Mouse (Mus musculus): Measurements from ENCODE around the gene Coa4. TPM values are rescaled to one million over a fixed set of nuclear protein-coding genes. Genes with fewer than 3 reads are reported as not detected.
A peak's percentile ranks its signal among the peaks of the same experiment; 100 is the strongest.
"Not testable (repeated sequence)": the region's sequence is repeated elsewhere in the genome, so short reads cannot be mapped to it uniquely, and the experiment has no call there.

The Coa4 gene
- polyA plus RNA-seq, 1 experiment = 14.6 TPM

DNA sequence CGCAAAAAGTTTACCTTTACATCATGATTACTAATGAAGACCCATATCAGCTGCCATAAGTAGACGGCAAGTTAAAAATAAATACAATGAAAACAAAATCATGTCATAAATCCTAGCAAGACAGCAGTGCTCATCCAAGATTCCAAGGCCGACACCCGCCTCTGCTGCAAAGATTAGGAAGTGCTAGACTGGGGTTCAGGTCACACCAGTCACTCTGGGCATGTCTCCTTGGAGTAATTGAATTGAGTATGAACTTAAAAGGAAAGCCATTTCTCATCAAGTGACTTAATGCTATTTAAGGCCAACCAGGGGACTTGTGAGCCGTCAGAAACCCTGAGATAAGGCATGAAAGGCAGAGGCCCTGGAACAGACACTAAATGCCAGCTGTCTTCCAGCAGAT lies 20.4 kb downstream of the Coa4 start:
- no peak overlapping the region for H3K9ac ChIP-seq (ENCODE audit: low read depth, poor library complexity, severe bottlenecking)
- H3K9me3 ChIP-seq (replicated peaks; ENCODE audit: control insufficient read depth, insufficient read depth, low read length, poor library complexity, severe bottlenecking) = no peaks in the 10 kb centered on the region
- H3K27ac ChIP-seq (ENCODE audit: insufficient read depth, low read length) = no peak overlapping the region
- no peaks in the 10 kb centered on the region for H3K4me1 ChIP-seq (ENCODE audit: control insufficient read depth, insufficient read depth, low read length)
- H3K36me3 ChIP-seq (ENCODE audit: control insufficient read depth, insufficient read depth, low read length, poor library complexity, severe bottlenecking) = no peaks in the 10 kb centered on the region
- H3K4me3 ChIP-seq (ENCODE audit: low read depth, low read length) = no peak overlapping the region
- H3K27me3 ChIP-seq (ENCODE audit: control insufficient read depth, insufficient read depth, low read length, poor library complexity, severe bottlenecking) = no peaks in the 10 kb centered on the region
- no peak for TF ChIP-seq POLR2A (IDR thresholded peaks at IDR 0.05; ENCODE audit: insufficient read depth, low read length)
- no peak for TF ChIP-seq EP300 (IDR thresholded peaks at IDR 0.05; ENCODE audit: insufficient read depth, low read depth, low read length)
- TF ChIP-seq CTCF (IDR thresholded peaks at IDR 0.05; ENCODE audit: low read depth, low read length) = no peak

DNA sequence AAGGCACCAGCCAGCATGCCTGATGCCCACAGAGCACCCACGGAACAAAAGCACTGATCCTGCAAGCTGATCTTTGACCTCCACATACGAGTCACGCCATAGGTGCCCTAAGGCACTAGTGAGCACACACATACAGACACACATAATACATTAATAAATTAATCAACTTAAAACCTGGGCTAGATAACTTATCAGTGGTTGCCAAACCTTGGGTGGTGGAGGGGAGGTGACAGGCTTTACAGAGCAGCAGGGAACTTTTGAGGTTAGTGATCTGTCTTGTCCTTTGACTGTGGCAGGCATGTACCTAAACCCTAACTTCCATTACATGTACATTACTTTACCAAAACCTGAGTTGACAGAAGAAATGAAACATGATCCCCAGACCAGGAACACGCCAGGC lies 22.5 kb downstream of the Coa4 start:
- Histone ChIP-seq H3K9me3 (replicated peaks; ENCODE audit: control insufficient read depth, insufficient read depth, low read length, poor library complexity, severe bottlenecking) (no peaks in the 10 kb centered on the region), H3K4me1 (ENCODE audit: control insufficient read depth, insufficient read depth, low read length) (no peaks in the 10 kb centered on the region), H3K27me3 (ENCODE audit: control insufficient read depth, insufficient read depth, low read length, poor library complexity, severe bottlenecking) (no peaks in the 10 kb centered on the region), H3K4me3 (ENCODE audit: low read depth, low read length) (no peak overlapping the region), H3K27ac (ENCODE audit: insufficient read depth, low read length) (no peak overlapping the region), H3K9ac (ENCODE audit: low read depth, poor library complexity, severe bottlenecking) (no peak overlapping the region), H3K36me3 (ENCODE audit: control insufficient read depth, insufficient read depth, low read length, poor library complexity, severe bottlenecking) (no peaks in the 10 kb centered on the region)
- TF ChIP-seq CTCF (IDR thresholded peaks at IDR 0.05; ENCODE audit: low read depth, low read length) (no peak), POLR2A (IDR thresholded peaks at IDR 0.05; ENCODE audit: insufficient read depth, low read length) (no peak), EP300 (IDR thresholded peaks at IDR 0.05; ENCODE audit: insufficient read depth, low read depth, low read length) (no peak)

DNA sequence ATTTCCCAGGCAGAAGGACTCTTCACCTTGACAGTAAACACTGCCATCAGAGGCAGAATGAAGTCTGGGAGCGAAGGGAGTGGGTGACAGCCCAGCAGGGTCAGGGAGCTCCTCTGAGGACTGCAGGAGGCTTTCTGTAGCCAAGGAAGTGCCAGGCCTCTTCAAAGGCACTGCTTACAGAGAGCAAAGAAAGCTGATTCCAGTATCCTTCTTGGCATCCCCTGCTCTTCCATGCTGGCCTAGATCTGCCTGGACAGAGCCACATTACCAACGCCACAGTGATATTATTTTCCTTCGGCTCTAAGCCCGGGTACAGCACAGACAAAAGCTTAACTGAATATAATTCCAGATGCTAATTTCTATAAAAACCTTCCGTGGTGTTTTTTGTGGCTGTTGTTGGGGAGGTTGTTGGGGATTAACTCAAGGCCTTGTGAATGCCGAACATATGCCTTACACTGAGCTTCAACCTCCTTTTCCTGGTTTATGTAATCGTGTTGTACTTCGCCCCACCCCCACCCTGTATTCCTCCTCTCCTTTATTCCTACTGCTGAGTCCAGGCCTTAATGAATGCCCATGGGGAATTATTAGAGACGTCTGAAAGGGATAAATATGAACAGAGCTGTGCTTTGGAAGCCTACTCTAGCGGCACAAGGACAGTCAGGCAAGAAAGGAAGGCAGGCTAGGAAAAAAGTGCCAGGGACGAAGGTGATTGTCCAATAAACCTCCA lies 25.2 kb downstream of the Coa4 start:
- TF ChIP-seq POLR2A (IDR thresholded peaks at IDR 0.05; ENCODE audit: insufficient read depth, low read length) = no peak
- no peak for TF ChIP-seq EP300 (IDR thresholded peaks at IDR 0.05; ENCODE audit: insufficient read depth, low read depth, low read length)
- TF ChIP-seq CTCF (IDR thresholded peaks at IDR 0.05; ENCODE audit: low read depth, low read length) = no peak
- H3K9ac ChIP-seq (ENCODE audit: low read depth, poor library complexity, severe bottlenecking) = no peak overlapping the region
- no peak overlapping the region for H3K27ac ChIP-seq (ENCODE audit: insufficient read depth, low read length)
- H3K4me3 ChIP-seq (ENCODE audit: low read depth, low read length) = no peak overlapping the region
- no peaks in the 10 kb centered on the region for H3K36me3 ChIP-seq (ENCODE audit: control insufficient read depth, insufficient read depth, low read length, poor library complexity, severe bottlenecking)
- no peaks in the 10 kb centered on the region for H3K4me1 ChIP-seq (ENCODE audit: control insufficient read depth, insufficient read depth, low read length)
- H3K27me3 ChIP-seq (ENCODE audit: control insufficient read depth, insufficient read depth, low read length, poor library complexity, severe bottlenecking) = no peaks in the 10 kb centered on the region
- H3K9me3 ChIP-seq (replicated peaks; ENCODE audit: control insufficient read depth, insufficient read depth, low read length, poor library complexity, severe bottlenecking) = no peaks in the 10 kb centered on the region

DNA sequence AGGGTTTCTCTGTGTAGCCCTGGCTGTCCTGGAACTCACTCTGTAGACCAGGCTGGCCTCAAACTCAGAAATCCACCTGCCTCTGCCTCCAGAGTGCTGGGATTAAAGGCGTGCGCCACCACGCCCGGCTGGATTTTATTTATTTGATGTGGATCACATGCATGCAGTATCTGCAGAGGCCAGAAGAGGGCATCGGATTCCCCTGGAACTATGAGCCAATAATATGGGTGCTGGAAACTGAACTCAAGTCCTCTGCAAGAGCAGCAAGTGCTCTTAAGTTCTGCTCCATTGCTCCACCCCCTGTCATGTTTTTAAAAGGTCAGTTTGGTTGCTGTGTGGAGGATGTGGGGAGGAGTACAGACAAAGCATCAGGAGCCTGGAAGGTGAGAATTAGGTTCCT lies 30.4 kb downstream of the Coa4 start:
- H3K27me3 ChIP-seq (ENCODE audit: control insufficient read depth, insufficient read depth, low read length, poor library complexity, severe bottlenecking); H3K9me3 ChIP-seq (replicated peaks; ENCODE audit: control insufficient read depth, insufficient read depth, low read length, poor library complexity, severe bottlenecking); H3K4me3 ChIP-seq (ENCODE audit: low read depth, low read length); H3K36me3 ChIP-seq (ENCODE audit: control insufficient read depth, insufficient read depth, low read length, poor library complexity, severe bottlenecking); H3K27ac ChIP-seq (ENCODE audit: insufficient read depth, low read length); H3K9ac ChIP-seq (ENCODE audit: low read depth, poor library complexity, severe bottlenecking); H3K4me1 ChIP-seq (ENCODE audit: control insufficient read depth, insufficient read depth, low read length): not testable (repeated sequence)
- peak; percentile 26 for TF ChIP-seq CTCF (IDR thresholded peaks at IDR 0.05; ENCODE audit: low read depth, low read length)

DNA sequence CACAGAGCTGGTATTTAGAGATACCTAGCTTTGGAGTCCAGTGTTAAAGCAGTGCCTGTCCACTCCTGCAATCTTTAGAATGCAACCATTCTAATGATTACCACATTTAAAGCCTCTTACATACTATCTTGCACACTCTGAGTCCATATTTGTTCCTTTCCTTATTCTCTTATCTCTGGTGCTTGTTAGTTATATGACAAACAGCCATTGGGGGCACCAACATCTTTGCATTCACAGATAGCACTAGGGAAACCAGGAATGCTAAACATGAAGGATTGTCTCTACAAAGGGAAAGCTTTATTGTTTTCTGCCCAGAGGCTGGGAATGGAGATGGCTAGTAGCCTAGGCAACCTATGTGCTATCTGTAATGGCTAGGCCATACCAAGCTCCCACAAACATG lies 33.0 kb downstream of the Coa4 start:
- no peak for TF ChIP-seq CTCF (IDR thresholded peaks at IDR 0.05; ENCODE audit: low read depth, low read length)
- no peak for TF ChIP-seq POLR2A (IDR thresholded peaks at IDR 0.05; ENCODE audit: insufficient read depth, low read length)
- no peak for TF ChIP-seq EP300 (IDR thresholded peaks at IDR 0.05; ENCODE audit: insufficient read depth, low read depth, low read length)
- no peak overlapping the region for H3K4me3 ChIP-seq (ENCODE audit: low read depth, low read length)
- no peaks in the 10 kb centered on the region for H3K36me3 ChIP-seq (ENCODE audit: control insufficient read depth, insufficient read depth, low read length, poor library complexity, severe bottlenecking)
- no peak overlapping the region for H3K27ac ChIP-seq (ENCODE audit: insufficient read depth, low read length)
- H3K9ac ChIP-seq (ENCODE audit: low read depth, poor library complexity, severe bottlenecking) = no peak overlapping the region
- H3K4me1 ChIP-seq (ENCODE audit: control insufficient read depth, insufficient read depth, low read length) = no peaks in the 10 kb centered on the region
- no peaks in the 10 kb centered on the region for H3K27me3 ChIP-seq (ENCODE audit: control insufficient read depth, insufficient read depth, low read length, poor library complexity, severe bottlenecking)
- H3K9me3 ChIP-seq (replicated peaks; ENCODE audit: control insufficient read depth, insufficient read depth, low read length, poor library complexity, severe bottlenecking) = no peaks in the 10 kb centered on the region

DNA sequence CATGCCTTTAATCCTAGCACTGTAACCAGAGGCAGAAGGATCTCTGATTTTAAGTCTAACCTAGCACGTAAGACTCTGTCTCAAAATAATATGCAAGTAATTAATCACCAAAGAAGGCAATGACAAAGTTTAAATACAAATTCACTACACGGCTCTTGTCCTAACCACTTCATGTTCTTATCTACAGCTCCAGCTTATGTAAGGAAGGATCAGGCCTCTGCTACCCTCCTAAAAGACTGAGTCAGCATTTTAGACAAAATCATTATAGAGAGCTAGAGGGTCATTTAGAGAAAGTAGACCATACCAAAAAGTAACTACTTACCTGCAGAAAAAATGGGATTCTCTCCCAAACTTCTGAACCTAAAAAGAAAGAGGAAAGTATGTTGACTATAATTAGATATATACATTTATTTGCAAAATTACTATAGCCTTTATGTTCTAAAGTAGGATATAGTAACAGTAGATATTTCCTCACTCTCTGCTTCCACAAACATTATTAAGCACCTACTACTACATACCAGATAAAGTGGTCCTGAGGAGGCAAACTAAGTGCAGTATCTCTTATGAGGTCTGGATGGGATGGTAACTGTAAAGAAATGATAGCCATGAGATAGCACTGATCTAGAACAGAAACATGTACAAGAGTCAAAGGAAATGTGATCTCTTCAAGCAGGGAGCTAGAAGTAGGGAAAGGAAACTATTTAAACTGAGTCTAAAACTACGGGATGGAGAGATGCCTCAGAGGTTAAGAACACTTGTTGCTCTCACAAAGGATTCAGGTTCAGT lies 34.3 kb downstream of the Coa4 start:
- TF ChIP-seq EP300 (IDR thresholded peaks at IDR 0.05; ENCODE audit: insufficient read depth, low read depth, low read length) = no peak

More for the DNA sequence above, 34.3 kb downstream of the Coa4 start:
- H3K9ac ChIP-seq (ENCODE audit: low read depth, poor library complexity, severe bottlenecking) = no peak overlapping the region
- H3K4me3 ChIP-seq (ENCODE audit: low read depth, low read length) = no peak overlapping the region
- H3K27me3 ChIP-seq (ENCODE audit: control insufficient read depth, insufficient read depth, low read length, poor library complexity, severe bottlenecking) = no peaks in the 10 kb centered on the region
- H3K4me1 ChIP-seq (ENCODE audit: control insufficient read depth, insufficient read depth, low read length) = no peaks in the 10 kb centered on the region
- H3K27ac ChIP-seq (ENCODE audit: insufficient read depth, low read length) = no peak overlapping the region
- H3K9me3 ChIP-seq (replicated peaks; ENCODE audit: control insufficient read depth, insufficient read depth, low read length, poor library complexity, severe bottlenecking) = no peaks in the 10 kb centered on the region
- H3K36me3 ChIP-seq (ENCODE audit: control insufficient read depth, insufficient read depth, low read length, poor library complexity, severe bottlenecking) = no peaks in the 10 kb centered on the region

Measured in ES-Bruce4 (cell line).